Mouse (Mus musculus) layer of hippocampus, adult 18-20 months (tissue): ENCODE results near the gene H2-Q10. TPM values are rescaled to one million over a fixed set of nuclear protein-coding genes. Genes with fewer than 3 reads are reported as not detected.
"Not testable (repeated sequence)": the region's sequence is repeated elsewhere in the genome, so short reads cannot be mapped to it uniquely, and the experiment has no call there.

Experiments used
- DNase-seq, 2 experiments: peaks; one replicate each; pipeline ENCODE4 v3.0.0; 2022; ENCODE audit warnings: low spot score in 2 of 2
- total RNA-seq, 2 experiments: library from RNA; stranded (reverse); gene quantifications; 2 replicates each; pipeline ENCODE4 v1.2.3; 2021

H2-Q10 gene
- total RNA-seq, 2 experiments from 2014 or later = 0.10 to 0.15 TPM

DNA sequence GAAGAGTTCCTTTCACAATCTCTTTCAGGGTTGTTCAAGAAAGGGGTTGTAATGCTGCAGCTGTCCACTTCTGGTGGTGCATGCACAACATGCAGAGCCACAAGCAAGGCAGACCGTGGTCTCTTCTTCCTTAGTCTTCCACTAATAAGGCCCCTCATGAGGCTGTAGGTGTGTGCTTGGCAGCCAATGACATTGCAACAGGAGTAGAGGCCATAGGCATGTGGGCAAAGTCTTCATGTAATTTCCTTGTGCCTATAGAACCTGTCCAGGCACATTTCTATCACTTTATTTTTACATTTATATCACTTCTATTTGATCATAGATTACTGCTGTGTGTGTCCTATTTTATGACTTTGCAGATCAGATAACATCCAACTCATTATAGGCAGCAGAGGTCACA lies 11.6 kb upstream of the H2-Q10 start:
- DNase-seq = not testable (repeated sequence)

DNA sequence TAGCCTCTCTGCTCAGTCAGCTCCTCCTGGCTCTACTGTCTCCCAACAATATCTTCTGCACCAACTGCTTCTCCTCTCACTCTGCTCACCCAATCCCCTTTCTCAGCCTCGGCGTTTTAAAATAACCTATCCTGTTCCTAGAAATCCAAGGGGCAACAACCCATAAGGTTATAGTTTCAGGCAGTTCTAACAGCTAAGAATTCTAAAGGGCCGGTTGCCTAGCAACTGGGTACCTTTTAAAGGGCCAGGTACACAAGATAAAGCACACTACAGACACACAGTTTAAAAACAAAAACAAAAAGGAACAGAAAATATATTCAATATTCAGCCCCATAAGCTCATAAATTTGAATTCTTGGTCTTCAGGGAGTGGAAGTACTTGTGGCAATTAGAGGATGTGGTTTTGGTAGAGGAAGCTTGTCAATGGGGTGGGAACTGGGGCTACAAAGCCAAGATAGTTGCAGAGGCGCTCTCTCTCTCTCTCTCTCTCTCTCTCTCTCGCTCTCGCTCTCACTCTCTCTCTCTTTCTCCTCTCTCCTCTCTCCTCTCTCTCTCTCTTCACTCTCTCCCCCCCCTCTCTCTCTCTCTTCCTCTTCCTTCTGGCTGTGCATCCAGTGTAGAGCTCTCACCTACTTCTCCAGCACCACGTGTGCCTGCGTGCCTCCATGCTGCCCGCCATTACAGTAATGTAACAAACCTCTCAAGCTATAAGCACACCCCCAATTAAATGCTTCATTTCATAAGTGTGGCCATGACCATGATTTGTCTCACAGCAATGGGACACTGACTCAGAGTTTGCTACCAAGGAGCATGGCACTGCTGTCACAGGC lies 9.2 kb upstream of the H2-Q10 start:
- not testable (repeated sequence) for DNase-seq

GRCm38 (mm10) chr17:35465651-35466050 lies 4.2 kb upstream of the H2-Q10 start:
- DNase-seq = not testable (repeated sequence)

- not testable (repeated sequence) for DNase-seq
Observed at GRCm38 (mm10) chr17:35468936-35469335, 953 bp upstream of the H2-Q10 start.

- peak; percentile 9 to 65 for DNase-seq
Observed at GRCm38 (mm10) chr17:35484066-35484465, 14.2 kb downstream of the H2-Q10 start.

- no peak for DNase-seq
Observed at GRCm38 (mm10) chr17:35485702-35486101, 15.8 kb downstream of the H2-Q10 start.

- DNase-seq = no peak
Observed at GRCm38 (mm10) chr17:35486726-35487125, 16.8 kb downstream of the H2-Q10 start.

GRCm38 (mm10) chr17:35488041-35488440 lies 18.2 kb downstream of the H2-Q10 start:
- DNase-seq = no peak

- DNase-seq = no peak
Observed at GRCm38 (mm10) chr17:35490320-35490719, 20.4 kb downstream of the H2-Q10 start.

GRCm38 (mm10) chr17:35497124-35497523 lies 27.2 kb downstream of the H2-Q10 start:
- no peak for DNase-seq

GRCm38 (mm10) chr17:35502226-35502625 lies 32.3 kb downstream of the H2-Q10 start:
- DNase-seq = no peak

DNA sequence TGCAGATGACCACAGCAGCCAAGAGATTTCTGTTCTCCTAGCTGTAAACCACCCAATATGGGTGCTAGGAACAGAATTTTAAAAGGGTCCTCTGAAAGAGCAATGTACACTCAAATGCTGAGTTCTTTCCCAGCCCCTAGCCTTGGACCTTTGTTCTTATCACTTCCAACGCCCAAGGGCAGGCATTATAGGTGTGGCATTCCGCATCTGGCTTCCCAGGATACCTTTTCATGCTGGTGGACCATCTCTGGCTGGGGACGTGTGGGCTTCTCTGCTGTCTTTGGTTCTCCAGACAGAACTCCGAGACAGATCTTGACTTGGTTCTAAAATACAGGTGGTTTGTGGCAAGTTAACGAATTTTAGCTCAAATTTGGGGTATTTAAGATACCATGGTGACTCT lies 32.9 kb downstream of the H2-Q10 start:
- DNase-seq = no peak

GRCm38 (mm10) chr17:35503849-35504248 lies 34.0 kb downstream of the H2-Q10 start:
- DNase-seq = no peak

GRCm38 (mm10) chr17:35504628-35505481 lies 35.0 kb downstream of the H2-Q10 start:
- no peak for DNase-seq

- DNase-seq = no peak
Observed at GRCm38 (mm10) chr17:35505776-35506175, 35.9 kb downstream of the H2-Q10 start, which contains the start of gene Pou5f1. TSS of gene Pou5f1 (plus strand) at chr17:35506018.

DNA sequence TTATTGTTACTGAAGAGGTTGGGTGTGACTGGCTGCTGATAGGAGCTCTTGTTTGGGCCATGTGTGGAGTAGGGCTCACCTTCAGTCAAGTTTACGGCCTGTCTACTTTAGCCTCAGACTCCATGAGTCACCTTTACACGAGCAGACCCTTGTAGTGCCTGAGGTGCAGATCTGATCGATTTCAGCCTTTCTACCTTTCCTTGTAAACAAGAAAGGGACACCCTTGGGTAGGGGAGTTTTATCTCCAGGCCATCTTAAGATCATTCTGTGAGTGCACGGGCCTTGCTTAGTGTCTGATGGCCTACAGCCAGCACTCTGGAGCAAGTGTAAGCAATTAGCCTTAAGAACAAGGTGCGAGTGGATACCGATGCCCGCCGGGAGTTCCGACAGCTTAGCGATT lies 37.0 kb downstream of the H2-Q10 start:
- DNase-seq = no peak

- no peak for DNase-seq
Observed at GRCm38 (mm10) chr17:35507556-35508260, 37.8 kb downstream of the H2-Q10 start.

DNA sequence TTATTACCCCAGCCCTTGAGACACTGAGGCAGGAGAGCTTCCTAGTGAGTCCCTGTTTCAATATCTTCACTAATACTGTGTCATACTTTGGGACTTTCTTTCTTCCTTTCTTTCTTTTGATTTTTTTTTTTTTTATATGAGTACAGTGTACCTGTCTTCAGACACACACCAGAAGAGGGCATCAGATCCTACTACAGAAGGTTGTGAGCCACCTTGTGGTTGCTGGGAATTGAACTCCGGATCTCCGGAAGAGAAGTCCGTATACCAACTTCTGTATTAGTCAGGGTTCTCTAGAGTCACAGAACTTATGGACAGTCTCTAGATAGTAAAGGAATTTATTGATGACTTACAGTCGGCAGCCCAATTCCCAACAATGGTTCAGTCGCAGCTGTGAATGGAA lies 38.4 kb downstream of the H2-Q10 start:
- DNase-seq = not testable (repeated sequence)

- DNase-seq = no peak
Observed at GRCm38 (mm10) chr17:35509284-35509683, 39.4 kb downstream of the H2-Q10 start.

- DNase-seq = peak in 1 of 2 experiments; percentile 17
Observed at GRCm38 (mm10) chr17:35512916-35513626, 43.2 kb downstream of the H2-Q10 start.

DNA sequence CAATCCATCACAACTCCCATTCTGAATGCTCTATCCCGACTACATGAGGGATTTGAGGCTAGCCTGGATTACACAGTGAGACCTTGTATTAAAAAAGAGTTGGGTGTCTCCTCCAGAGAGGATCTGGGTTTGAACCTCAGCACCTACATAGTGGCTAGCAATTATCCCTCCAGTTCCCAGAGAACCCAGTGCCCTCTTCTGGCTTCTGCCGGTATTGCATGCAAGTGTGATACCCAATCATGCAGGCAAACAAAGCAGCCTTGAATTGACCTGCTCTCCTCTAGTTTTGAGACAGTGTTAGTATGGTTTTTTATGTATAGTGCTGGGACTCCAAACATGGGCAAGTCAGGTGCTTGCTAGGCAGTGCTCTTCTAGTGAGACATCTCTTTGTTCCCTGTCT lies 44.0 kb downstream of the H2-Q10 start:
- DNase-seq = peak in 1 of 2 experiments; percentile 39
